Mouse (Mus musculus) intestine, embryonic 16.5 days (tissue): ENCODE results near the gene Ky. TPM values are rescaled to one million over a fixed set of nuclear protein-coding genes. Genes with fewer than 3 reads are reported as not detected.

Experiments
- ATAC-seq: fragments of 200-750 bp; cut with Nextera tagmentation; 2 replicates; pipeline ENCODE4 v1.8.0; 2017; ENCODE audit warnings: moderate TSS enrichment, moderate library complexity
- H3K27ac ChIP-seq: fragments of 300-500 bp; sonication (generic); 2 replicates; pipeline ENCODE4 v1.5.1; 2014; ENCODE audit warnings: mild to moderate bottlenecking, low read length
- H3K27me3 ChIP-seq: fragments of 300-500 bp; sonication (generic); replicated peaks from 2 replicates; pipeline ENCODE4 v1.6.1; 2014; ENCODE audit warnings: low read length, control low read depth, mixed read lengths; ENCODE audit not compliant: control insufficient read depth, insufficient read depth
- H3K36me3 ChIP-seq: fragments of 300-500 bp; sonication (generic); 2 replicates; pipeline ENCODE4 v1.6.1; 2014; ENCODE audit warnings: low read length, control low read depth; ENCODE audit not compliant: control insufficient read depth, insufficient read depth
- H3K4me1 ChIP-seq: fragments of 300-500 bp; sonication (generic); 2 replicates; pipeline ENCODE4 v1.6.1; 2014; ENCODE audit warnings: low read length, control low read depth, mixed read lengths; ENCODE audit not compliant: control insufficient read depth, insufficient read depth
- H3K4me2 ChIP-seq: fragments of 300-500 bp; sonication (generic); 2 replicates; pipeline ENCODE4 v1.6.1; 2014; ENCODE audit warnings: low read depth, low read length, control low read depth
- H3K4me3 ChIP-seq: fragments of 300-500 bp; sonication (generic); 2 replicates; pipeline ENCODE4 v1.5.1; 2014; ENCODE audit warnings: mild to moderate bottlenecking, low read length
- H3K9ac ChIP-seq: fragments of 300-500 bp; sonication (generic); 2 replicates; pipeline ENCODE4 v1.6.1; 2014; ENCODE audit warnings: low read depth, low read length
- H3K9me3 ChIP-seq: fragments of 300-500 bp; sonication (generic); 2 replicates; pipeline ENCODE4 v1.6.1; 2016; ENCODE audit warnings: low read length, control low read depth; ENCODE audit not compliant: control insufficient read depth
- WGBS: fragments of 180-500 bp; shearing (Covaris S2); extraction: QIAGEN DNeasy Blood & Tissue Kit; methylation state at CpG from one replicate; pipeline ENCODE4 v1.1.7; 2014; 5-methylcytosine and 5-hydroxymethylcytosine counted together
- polyA plus RNA-seq: library from polyadenylated mRNA; unstranded; fragments of >200 nt; fragmentation: Nextera tagmentation; extraction: Ambion mirVana; gene quantifications from 2 replicates; pipeline ENCODE4 v1.2.1, GENCODE M21; 2015

The Ky gene
- polyA plus RNA-seq, 1 experiment from 2014 or later: 0.34 TPM

GRCm38 (mm10) chr9:102499266-102499665 is 6.3 kb upstream of the Ky start:
- Histone ChIP-seq H3K27me3 (no peaks in the 10 kb centered on the region), H3K9ac (no peak overlapping the region), H3K4me1 (no peaks in the 10 kb centered on the region), H3K27ac (no peak overlapping the region), H3K36me3 (no peaks in the 10 kb centered on the region), H3K4me3 (no peak overlapping the region), H3K9me3 (no peaks in the 10 kb centered on the region), H3K4me2 (no peak overlapping the region)
- ATAC-seq: no peak
- 86% methylated on average over 4 of the region's 4 CpGs for WGBS

- no peak overlapping the region for H3K27ac ChIP-seq
- no peak for ATAC-seq
- no peak overlapping the region for H3K4me3 ChIP-seq
- no peak overlapping the region for H3K9ac ChIP-seq
- H3K36me3 ChIP-seq: no peaks in the 10 kb centered on the region
- no peaks in the 10 kb centered on the region for H3K9me3 ChIP-seq
- H3K4me1 ChIP-seq: no peaks in the 10 kb centered on the region
- H3K27me3 ChIP-seq: no peaks in the 10 kb centered on the region
- H3K4me2 ChIP-seq: no peak overlapping the region
Observed at GRCm38 (mm10) chr9:102499746-102500145, 5.8 kb upstream of the Ky start.

GRCm38 (mm10) chr9:102501113-102501512 is 4.4 kb upstream of the Ky start:
- Histone ChIP-seq H3K4me3 (no peak overlapping the region), H3K4me1 (peaks cover 6% of the 10 kb centered on the region), H3K4me2 (no peak overlapping the region), H3K27me3 (peaks cover 6% of the 10 kb centered on the region; the same call in 1 of the 2 replicates), H3K9ac (no peak overlapping the region), H3K9me3 (no peaks in the 10 kb centered on the region), H3K27ac (no peak overlapping the region), H3K36me3 (no peaks in the 10 kb centered on the region)
- 72% methylated on average over 4 of the region's 4 CpGs for WGBS
- no peak for ATAC-seq

DNA sequence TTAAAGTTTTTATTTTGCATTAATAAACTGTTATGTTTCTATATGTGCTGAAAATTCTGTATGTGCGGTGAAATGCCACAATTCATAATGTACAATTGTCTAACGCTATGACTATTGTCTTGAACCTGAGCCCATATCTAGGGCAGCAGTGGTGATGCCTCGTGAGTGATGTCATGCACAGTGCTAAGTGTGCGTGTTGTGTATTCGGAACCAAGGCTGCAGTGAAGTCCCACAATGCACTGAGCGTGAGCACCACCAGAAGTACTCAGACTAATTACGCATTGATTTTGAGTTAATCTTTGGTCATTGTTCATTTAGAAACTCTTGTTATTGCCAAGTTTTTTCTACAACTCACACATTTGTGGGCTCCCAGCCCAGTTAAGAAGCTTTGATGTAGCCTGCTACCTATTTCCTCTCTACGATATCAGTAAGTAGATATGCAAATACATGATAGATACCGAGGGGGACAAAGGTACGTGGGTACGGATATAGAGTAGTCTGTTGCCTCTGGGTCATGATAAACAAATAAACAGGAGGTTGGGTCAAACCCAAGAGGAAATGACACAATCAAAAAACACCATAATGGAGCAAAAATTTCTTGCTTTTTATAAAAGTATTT is 3.4 kb upstream of the Ky start:
- no peak overlapping the region for H3K4me3 ChIP-seq
- H3K36me3 ChIP-seq: no peaks in the 10 kb centered on the region
- peaks cover 16% of the 10 kb centered on the region; the same call in 1 of the 2 replicates for H3K27me3 ChIP-seq
- ATAC-seq: peak; percentile 58; the same call in 1 of the 2 replicates
- WGBS: 75% methylated on average over 11 of the region's 11 CpGs
- no peak overlapping the region for H3K27ac ChIP-seq
- no peaks in the 10 kb centered on the region for H3K9me3 ChIP-seq
- H3K9ac ChIP-seq: no peak overlapping the region
- H3K4me1 ChIP-seq: peaks cover 9% of the 10 kb centered on the region
- no peak overlapping the region for H3K4me2 ChIP-seq

GRCm38 (mm10) chr9:102504716-102505378 is 703 bp upstream of the Ky start:
- Histone ChIP-seq H3K4me3 (no peak overlapping the region), H3K4me2 (no peak overlapping the region), H3K27me3 (peaks cover 19% of the 10 kb centered on the region; the same call in 1 of the 2 replicates), H3K9ac (no peak overlapping the region), H3K36me3 (no peaks in the 10 kb centered on the region), H3K9me3 (no peaks in the 10 kb centered on the region), H3K4me1 (peaks cover 9% of the 10 kb centered on the region), H3K27ac (no peak overlapping the region)
- no peak for ATAC-seq
- 69% methylated on average over 3 of the region's 3 CpGs for WGBS

GRCm38 (mm10) chr9:102508315-102508714 is 2.8 kb downstream of the Ky start:
- 80% methylated on average over 3 of the region's 3 CpGs for WGBS
- Histone ChIP-seq H3K9me3 (no peaks in the 10 kb centered on the region), H3K27me3 (peaks cover 19% of the 10 kb centered on the region; the same call in 1 of the 2 replicates), H3K27ac (no peak overlapping the region), H3K4me2 (no peak overlapping the region), H3K4me1 (peaks cover 9% of the 10 kb centered on the region), H3K36me3 (no peaks in the 10 kb centered on the region), H3K9ac (no peak overlapping the region), H3K4me3 (no peak overlapping the region)
- ATAC-seq: no peak

DNA sequence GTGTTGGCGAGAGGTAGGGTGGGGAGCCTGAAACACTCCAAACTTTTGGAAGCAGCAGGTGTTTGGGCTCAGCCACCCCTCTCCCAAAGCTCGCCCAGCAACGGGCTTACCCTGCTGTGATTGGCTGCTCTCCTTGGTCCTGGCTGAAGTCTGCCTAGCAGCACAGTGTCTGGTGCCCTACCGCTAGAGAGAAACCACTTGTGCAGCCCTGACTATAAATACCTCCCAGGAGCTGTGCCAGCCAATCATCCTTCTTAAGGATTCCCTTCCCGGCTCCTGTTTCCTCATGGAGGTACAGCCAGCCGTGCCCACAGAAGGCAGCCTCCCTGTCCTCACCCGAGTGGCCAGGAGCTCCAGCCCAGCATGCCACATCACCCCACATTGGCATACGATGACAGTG is 5.9 kb downstream of the Ky start:
- no peaks in the 10 kb centered on the region for H3K36me3 ChIP-seq
- no peaks in the 10 kb centered on the region; the same call in 1 of the 2 replicates for H3K4me1 ChIP-seq
- peaks cover 10% of the 10 kb centered on the region; the same call in 1 of the 2 replicates for H3K27me3 ChIP-seq
- WGBS: 42% methylated on average over 8 of the region's 8 CpGs
- ATAC-seq: peak; percentile 44; the same call in 1 of the 2 replicates
- no peaks in the 10 kb centered on the region for H3K9me3 ChIP-seq
- H3K4me2 ChIP-seq: no peak overlapping the region
- no peak overlapping the region for H3K27ac ChIP-seq
- no peak overlapping the region for H3K9ac ChIP-seq
- no peak overlapping the region for H3K4me3 ChIP-seq

- ATAC-seq: no peak
Observed at GRCm38 (mm10) chr9:102513578-102513977, 8.0 kb downstream of the Ky start.

GRCm38 (mm10) chr9:102518443-102518842 is 12.9 kb downstream of the Ky start:
- H3K27ac ChIP-seq: no peak overlapping the region
- H3K27me3 ChIP-seq: no peaks in the 10 kb centered on the region
- ATAC-seq: no peak
- no peak overlapping the region for H3K4me3 ChIP-seq
- 85% methylated on average over 9 of the region's 9 CpGs for WGBS
- no peak overlapping the region for H3K9ac ChIP-seq
- H3K36me3 ChIP-seq: no peaks in the 10 kb centered on the region
- H3K4me2 ChIP-seq: no peak overlapping the region
- H3K9me3 ChIP-seq: no peaks in the 10 kb centered on the region
- no peaks in the 10 kb centered on the region for H3K4me1 ChIP-seq

More at GRCm38 (mm10) chr9:102513578-102513977, 8.0 kb downstream of the Ky start:
- Histone ChIP-seq H3K36me3 (no peaks in the 10 kb centered on the region), H3K4me2 (no peak overlapping the region), H3K4me3 (no peak overlapping the region), H3K9me3 (no peaks in the 10 kb centered on the region), H3K27ac (no peak overlapping the region), H3K27me3 (no peaks in the 10 kb centered on the region), H3K4me1 (no peaks in the 10 kb centered on the region), H3K9ac (no peak overlapping the region)
- 82% methylated on average over 4 of the region's 4 CpGs for WGBS
